Mouse (Mus musculus) limb, embryonic 12.5 days (tissue): ENCODE results near the gene Wipf2. TPM values are rescaled to one million over a fixed set of nuclear protein-coding genes. Genes with fewer than 3 reads are reported as not detected.

ENCODE experiments used
- ATAC-seq: fragments of 200-750 bp; cut with Nextera tagmentation; 2 replicates; pipeline ENCODE4 v1.8.0; 2017; ENCODE audit warnings: low read depth, moderate TSS enrichment; ENCODE audit not compliant: insufficient number of reproducible peaks, insufficient read depth, low FRiP score, low TSS enrichment
- H3K27ac ChIP-seq: fragments of 300-500 bp; sonication (generic); 2 replicates; pipeline ENCODE4 v1.5.1; 2016; ENCODE audit warnings: mild to moderate bottlenecking, moderate library complexity
- H3K27me3 ChIP-seq: fragments of 300-500 bp; sonication (generic); 2 replicates; pipeline ENCODE4 v1.6.1; 2016; ENCODE audit warnings: mild to moderate bottlenecking, moderate library complexity
- H3K36me3 ChIP-seq: fragments of 300-500 bp; sonication (generic); 2 replicates; pipeline ENCODE4 v1.6.1; 2016; ENCODE audit warnings: mild to moderate bottlenecking, moderate library complexity
- H3K4me1 ChIP-seq: fragments of 300-500 bp; sonication (generic); replicated peaks from 2 replicates; pipeline ENCODE4 v1.6.1; 2016
- H3K4me2 ChIP-seq: fragments of 300-500 bp; sonication (generic); 2 replicates; pipeline ENCODE4 v1.6.1; 2016; ENCODE audit warnings: mild to moderate bottlenecking, moderate library complexity
- H3K4me3 ChIP-seq: fragments of 300-500 bp; sonication (generic); replicated peaks from 2 replicates; pipeline ENCODE4 v1.5.1; 2016; ENCODE audit warnings: mild to moderate bottlenecking
- H3K9ac ChIP-seq: fragments of 300-500 bp; sonication (generic); replicated peaks from 2 replicates; pipeline ENCODE4 v1.6.1; 2016; ENCODE audit warnings: mild to moderate bottlenecking, moderate library complexity
- H3K9me3 ChIP-seq: fragments of 300-500 bp; sonication (generic); 2 replicates; pipeline ENCODE4 v1.6.1; 2016; ENCODE audit warnings: mild to moderate bottlenecking, moderate library complexity
- WGBS: fragments of 180-500 bp; shearing (Covaris S2); methylation state at CpG from one replicate; pipeline ENCODE4 v1.1.7; 2016; 5-methylcytosine and 5-hydroxymethylcytosine counted together
- polyA plus RNA-seq: library from polyadenylated mRNA; unstranded; fragments of >200 nt; fragmentation: Nextera tagmentation; extraction: Ambion mirVana; gene quantifications from 2 replicates; pipeline ENCODE4 v1.2.1, GENCODE M21; 2016

Wipf2 gene
- polyA plus RNA-seq, 1 experiment from 2014 or later: 5.8 TPM

DNA sequence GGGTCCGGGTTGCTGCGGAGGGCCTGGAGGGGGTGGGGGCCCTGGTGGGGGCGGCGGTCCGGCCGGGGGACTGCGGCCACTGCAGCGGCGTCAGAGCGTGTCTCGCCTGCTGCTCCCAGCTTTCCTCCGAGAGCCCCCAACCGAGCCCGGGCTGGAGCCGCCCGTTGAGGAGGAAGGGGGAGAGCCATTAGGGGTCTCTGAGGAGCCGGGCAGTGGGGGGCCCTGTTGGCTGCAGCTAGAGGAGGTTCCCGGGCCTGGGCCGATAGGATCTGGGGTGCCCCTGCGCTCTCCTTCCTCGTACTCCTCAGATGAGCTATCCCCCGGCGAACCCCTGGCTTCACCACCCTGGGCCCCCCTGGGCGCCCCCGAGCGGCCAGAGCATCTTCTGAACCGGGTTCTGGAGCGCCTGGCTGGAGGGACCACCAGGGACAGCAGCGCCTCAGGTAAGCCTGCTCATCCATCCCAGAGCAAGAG is 26.2 kb upstream of the Wipf2 start:
- Histone ChIP-seq H3K9ac (peak overlapping the region; percentile 72), H3K4me1 (peaks cover 20% of the 10 kb centered on the region), H3K36me3 (peaks cover 26% of the 10 kb centered on the region), H3K4me2 (peak overlapping the region; percentile 99), H3K27me3 (peaks cover 36% of the 10 kb centered on the region), H3K9me3 (no peaks in the 10 kb centered on the region), H3K4me3 (peak overlapping the region; percentile 80), H3K27ac (0 out of 2 replicates have a peak overlapping the region, but pooled peaks have one; percentile 62)
- peak; percentile 45 for ATAC-seq
- WGBS: 1% methylated on average over 29 of the region's 29 CpGs

DNA sequence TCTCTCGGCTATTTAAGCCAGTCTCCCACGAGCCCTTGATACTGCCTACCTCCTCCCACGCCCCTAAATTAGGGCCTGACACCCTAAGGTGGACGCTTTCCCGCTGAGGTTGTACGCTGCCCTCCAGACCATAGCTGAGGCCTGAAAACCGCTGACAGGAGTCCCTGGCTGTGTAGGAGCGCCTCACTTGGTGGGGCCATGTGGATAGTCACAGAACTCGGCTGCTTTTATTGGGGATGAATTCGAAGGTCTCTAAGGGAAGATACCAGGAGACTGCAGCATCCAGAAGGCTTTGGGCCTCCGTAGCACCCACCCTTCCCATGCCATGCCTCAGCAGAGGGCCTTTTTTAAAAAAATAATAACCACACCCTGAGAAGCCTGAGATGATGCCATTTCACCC is 25.5 kb upstream of the Wipf2 start:
- Histone ChIP-seq H3K4me2 (peak overlapping the region; percentile 99), H3K9me3 (no peaks in the 10 kb centered on the region), H3K36me3 (peaks cover 20% of the 10 kb centered on the region), H3K4me3 (peak overlapping the region; percentile 80), H3K4me1 (peaks cover 20% of the 10 kb centered on the region), H3K27ac (no peak overlapping the region), H3K27me3 (peaks cover 36% of the 10 kb centered on the region), H3K9ac (peak overlapping the region; percentile 72; the same call in 1 of the 2 replicates)
- 45% methylated on average over 11 of the region's 11 CpGs for WGBS
- no peak for ATAC-seq

DNA sequence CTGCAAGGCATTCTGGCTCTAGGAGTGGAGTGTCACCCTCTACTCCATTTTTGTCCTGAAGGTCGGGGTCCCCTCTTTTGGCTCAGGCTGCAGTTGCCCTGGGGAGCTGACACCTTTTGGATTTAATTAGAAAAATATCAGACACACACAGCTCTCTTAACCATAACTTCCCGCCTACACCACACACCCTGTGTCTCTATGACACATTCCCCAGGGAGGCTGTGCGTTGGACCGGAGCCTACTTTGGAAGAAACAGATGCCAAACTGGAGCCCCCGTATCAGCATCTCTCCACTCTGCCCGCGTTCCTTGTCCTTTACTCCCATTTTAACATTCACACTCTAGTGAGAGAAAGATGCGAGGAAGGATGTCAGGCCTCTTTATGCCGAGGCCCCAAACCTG is 24.9 kb upstream of the Wipf2 start:
- no peak overlapping the region for H3K27ac ChIP-seq
- peaks cover 36% of the 10 kb centered on the region for H3K27me3 ChIP-seq
- no peak overlapping the region for H3K9ac ChIP-seq
- peaks cover 14% of the 10 kb centered on the region for H3K36me3 ChIP-seq
- 0 out of 2 replicates have a peak overlapping the region, but pooled peaks have one; percentile 99 for H3K4me2 ChIP-seq
- no peaks in the 10 kb centered on the region for H3K9me3 ChIP-seq
- no peak overlapping the region for H3K4me3 ChIP-seq
- ATAC-seq: no peak
- H3K4me1 ChIP-seq: peaks cover 20% of the 10 kb centered on the region
- WGBS: 74% methylated on average over 9 of the region's 9 CpGs

DNA sequence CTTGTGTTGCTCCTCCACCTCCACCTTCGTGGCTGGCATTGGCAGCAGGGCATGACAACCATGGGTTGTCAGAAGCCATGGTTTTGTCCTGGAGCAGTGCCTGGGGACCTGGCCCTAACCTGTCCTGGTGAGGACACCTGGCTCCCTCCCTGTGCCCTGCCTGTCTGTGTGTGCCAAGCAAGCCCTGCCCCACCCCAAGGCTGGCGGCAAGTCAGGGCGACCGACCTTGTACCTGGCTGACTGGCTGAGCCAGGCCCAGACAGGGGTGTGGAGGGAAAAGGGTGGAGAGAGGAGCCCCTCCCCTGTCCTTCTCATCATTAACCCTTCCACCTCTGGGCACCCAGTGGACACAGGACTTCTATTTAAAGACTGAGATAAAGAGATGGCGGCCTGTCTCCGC is 24.0 kb upstream of the Wipf2 start:
- H3K9me3 ChIP-seq: no peaks in the 10 kb centered on the region
- H3K27ac ChIP-seq: no peak overlapping the region
- no peak overlapping the region for H3K9ac ChIP-seq
- peaks cover 36% of the 10 kb centered on the region for H3K27me3 ChIP-seq
- peaks cover 20% of the 10 kb centered on the region for H3K4me1 ChIP-seq
- no peak for ATAC-seq
- H3K4me2 ChIP-seq: no peak overlapping the region
- 43% methylated on average over 6 of the region's 6 CpGs for WGBS
- H3K36me3 ChIP-seq: peaks cover 6% of the 10 kb centered on the region; the same call in 1 of the 2 replicates
- no peak overlapping the region for H3K4me3 ChIP-seq

DNA sequence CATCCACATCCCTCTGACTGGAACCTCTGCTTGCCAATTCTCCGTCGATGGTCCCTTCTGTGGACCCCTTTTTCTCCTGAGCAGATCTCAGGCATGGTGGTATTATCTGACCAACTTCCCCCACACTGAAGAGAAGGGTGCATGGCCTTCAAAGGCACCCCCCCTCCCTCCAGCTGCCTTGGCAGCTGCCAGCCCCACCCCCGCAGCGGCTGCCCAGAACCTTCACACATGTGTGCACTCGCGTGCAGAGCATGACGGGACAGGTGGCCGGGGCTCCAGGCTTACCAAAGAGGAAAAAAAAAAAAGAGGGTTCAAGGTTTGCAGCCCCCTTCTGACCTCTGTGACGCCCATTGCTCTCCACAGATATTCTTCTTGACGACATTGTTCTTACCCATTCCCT is 23.5 kb upstream of the Wipf2 start:
- no peak overlapping the region for H3K4me3 ChIP-seq
- H3K9ac ChIP-seq: no peak overlapping the region
- H3K36me3 ChIP-seq: peaks cover under 1% of the 10 kb centered on the region; the same call in 1 of the 2 replicates
- no peaks in the 10 kb centered on the region for H3K9me3 ChIP-seq
- ATAC-seq: no peak
- H3K27me3 ChIP-seq: peaks cover 36% of the 10 kb centered on the region
- 53% methylated on average over 10 of the region's 10 CpGs for WGBS
- H3K4me2 ChIP-seq: no peak overlapping the region
- no peak overlapping the region for H3K27ac ChIP-seq
- H3K4me1 ChIP-seq: peaks cover 15% of the 10 kb centered on the region

DNA sequence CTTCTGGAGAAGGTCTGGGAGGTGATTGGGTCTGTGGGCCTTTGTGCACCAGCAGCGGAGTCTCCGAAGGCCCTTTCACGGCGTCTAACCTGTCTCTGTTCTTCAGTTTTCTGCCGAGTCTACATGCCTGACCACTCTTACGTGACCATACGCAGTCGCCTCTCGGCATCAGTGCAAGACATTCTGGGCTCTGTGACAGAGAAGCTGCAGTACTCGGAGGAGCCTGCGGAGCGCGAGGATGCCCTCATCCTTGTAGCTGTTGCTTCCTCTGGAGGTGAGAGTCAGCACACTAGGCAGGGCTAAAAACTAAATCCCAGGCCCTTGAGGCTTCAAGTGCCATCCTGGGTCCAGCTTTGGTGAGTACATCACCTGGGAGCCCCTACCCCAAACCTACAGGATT is 17.4 kb upstream of the Wipf2 start:
- peaks cover 20% of the 10 kb centered on the region for H3K4me1 ChIP-seq
- H3K27ac ChIP-seq: no peak overlapping the region
- no peak overlapping the region for H3K4me2 ChIP-seq
- H3K27me3 ChIP-seq: 0 out of 2 replicates have a peak, but pooled peaks cover 4% of the 10 kb centered on the region
- no peak overlapping the region for H3K9ac ChIP-seq
- ATAC-seq: no peak
- H3K9me3 ChIP-seq: no peaks in the 10 kb centered on the region
- WGBS: 59% methylated on average over 13 of the region's 13 CpGs
- H3K4me3 ChIP-seq: no peak overlapping the region
- no peaks in the 10 kb centered on the region for H3K36me3 ChIP-seq

DNA sequence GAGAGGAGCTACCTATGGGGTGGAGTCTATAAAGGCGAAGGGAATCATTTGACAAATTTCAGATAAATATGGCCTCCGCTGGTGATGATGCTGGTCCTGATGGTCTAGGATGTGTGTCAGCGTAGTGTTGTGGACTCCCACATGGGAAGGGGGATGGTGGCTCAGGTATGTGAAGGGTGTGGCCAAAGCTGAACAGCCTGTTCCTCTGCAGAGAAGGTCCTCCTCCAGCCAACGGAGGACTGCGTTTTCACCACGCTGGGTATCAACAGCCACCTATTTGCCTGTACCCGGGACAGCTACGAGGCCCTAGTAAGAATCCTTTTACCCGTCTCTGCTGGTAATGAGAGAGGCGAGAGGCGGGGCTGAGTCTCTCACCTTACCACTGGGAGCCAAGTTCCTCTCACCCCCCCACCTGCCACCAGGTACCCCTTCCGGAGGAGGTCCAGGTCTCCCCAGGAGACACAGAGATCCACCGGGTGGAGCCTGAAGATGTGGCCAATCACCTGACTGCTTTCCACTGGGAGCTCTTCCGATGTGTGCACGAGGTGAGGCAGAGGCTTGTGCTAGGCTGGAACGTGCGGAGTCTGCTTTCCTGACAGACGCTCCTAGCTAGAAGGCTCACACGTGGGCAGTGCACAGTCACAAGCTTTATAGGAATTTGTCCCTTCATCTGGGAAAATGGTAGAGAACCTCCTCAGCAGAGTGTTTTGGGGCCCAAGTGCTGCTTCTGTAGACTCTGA is 16.4 kb upstream of the Wipf2 start:
- Histone ChIP-seq H3K27me3 (0 out of 2 replicates have a peak, but pooled peaks cover 4% of the 10 kb centered on the region), H3K36me3 (no peaks in the 10 kb centered on the region), H3K4me3 (no peak overlapping the region), H3K9ac (no peak overlapping the region), H3K27ac (0 out of 2 replicates have a peak overlapping the region, but pooled peaks have one; percentile 14), H3K9me3 (no peaks in the 10 kb centered on the region), H3K4me2 (no peak overlapping the region), H3K4me1 (peaks cover 23% of the 10 kb centered on the region)
- WGBS: 55% methylated on average over 19 of the region's 19 CpGs
- no peak for ATAC-seq

DNA sequence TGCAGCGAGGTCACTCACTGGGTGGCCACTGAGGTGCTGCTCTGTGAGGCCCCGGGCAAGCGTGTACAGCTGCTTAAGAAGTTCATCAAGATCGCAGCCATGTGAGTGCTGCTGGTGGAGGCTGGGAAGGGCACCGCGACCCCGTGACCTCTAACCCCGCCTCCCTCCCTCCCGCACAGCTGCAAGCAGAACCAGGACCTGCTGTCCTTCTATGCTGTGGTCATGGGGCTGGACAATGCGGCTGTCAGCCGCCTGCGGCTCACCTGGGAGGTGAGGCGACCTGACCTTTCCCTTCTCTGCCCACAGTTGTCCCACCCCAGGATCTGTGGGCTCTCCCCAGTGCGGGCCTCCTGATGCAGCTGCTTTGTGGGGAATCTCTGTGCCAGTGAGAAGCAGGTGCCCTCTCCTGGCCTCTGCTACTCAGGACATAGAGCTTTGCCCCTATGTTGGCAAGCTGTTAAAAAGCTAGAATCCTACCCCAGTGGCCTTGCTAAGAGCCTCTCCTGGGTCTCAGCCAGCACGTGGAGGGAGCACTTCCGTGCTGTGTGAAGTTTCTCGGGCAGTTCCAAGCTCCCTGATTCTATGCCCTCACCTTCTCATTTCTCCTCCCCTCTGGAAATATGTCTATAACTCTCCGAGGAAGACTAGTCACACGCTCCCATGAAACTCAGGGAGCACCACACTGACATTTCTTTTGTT is 14.1 kb upstream of the Wipf2 start:
- H3K4me2 ChIP-seq: peak overlapping the region; percentile 28
- H3K9ac ChIP-seq: no peak overlapping the region
- ATAC-seq: no peak
- no peaks in the 10 kb centered on the region for H3K9me3 ChIP-seq
- H3K27me3 ChIP-seq: 0 out of 2 replicates have a peak, but pooled peaks cover 4% of the 10 kb centered on the region
- H3K4me1 ChIP-seq: peaks cover 38% of the 10 kb centered on the region
- H3K4me3 ChIP-seq: no peak overlapping the region
- H3K27ac ChIP-seq: no peak overlapping the region
- WGBS: 12% methylated on average over 19 of the region's 19 CpGs
- no peaks in the 10 kb centered on the region for H3K36me3 ChIP-seq

DNA sequence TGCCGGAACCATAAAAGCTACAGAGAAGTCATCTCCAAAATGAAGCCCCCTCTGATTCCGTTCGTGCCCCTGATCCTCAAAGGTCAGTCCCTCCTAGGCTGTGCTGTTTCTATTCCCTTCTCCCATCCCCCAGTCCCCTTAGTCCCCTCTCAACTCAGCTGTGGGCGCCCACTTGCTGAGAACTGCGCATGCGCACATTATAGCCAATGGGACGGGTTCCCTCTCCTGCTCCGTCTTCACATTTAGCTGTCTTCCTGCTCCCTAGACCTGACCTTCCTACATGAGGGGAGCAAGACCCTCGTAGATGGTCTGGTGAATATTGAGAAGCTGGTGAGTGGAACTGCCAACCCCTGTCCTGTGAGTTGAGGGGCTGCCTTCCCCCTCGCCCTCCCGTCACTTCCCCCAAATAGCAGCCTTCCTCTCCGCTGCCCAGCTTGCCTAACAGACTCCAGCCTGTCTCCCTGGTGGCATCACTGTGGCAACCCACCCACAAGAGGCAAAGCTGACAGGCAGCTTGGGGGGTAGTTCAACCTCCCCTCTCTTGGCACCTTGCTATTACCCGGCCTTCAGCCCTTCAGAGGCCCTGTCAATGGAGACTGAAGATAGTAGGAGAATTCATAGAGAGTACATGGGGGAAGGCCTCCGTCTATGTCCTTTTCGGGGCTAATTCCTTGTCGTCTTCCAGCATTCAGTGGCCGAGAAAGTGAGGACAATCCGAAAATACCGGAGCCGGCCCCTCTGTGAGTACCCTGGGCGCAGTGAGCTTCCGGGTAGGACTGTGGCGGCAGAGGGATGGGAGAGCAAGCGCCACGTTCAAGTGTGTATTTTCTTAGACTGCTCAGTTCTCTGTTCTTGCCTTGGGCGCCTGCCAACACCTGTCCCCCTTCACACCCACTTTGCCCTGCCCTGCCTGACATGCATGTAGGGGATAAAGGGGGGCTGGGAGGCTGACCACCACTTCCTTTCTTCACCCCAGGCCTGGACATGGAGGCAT is 13.0 kb upstream of the Wipf2 start:
- H3K36me3 ChIP-seq: no peaks in the 10 kb centered on the region
- no peak for ATAC-seq
- no peak overlapping the region for H3K27ac ChIP-seq
- 0 out of 2 replicates have a peak, but pooled peaks cover 4% of the 10 kb centered on the region for H3K27me3 ChIP-seq
- peaks cover 38% of the 10 kb centered on the region for H3K4me1 ChIP-seq
- no peak overlapping the region for H3K4me3 ChIP-seq
- WGBS: 67% methylated on average over 26 of the region's 26 CpGs
- H3K4me2 ChIP-seq: 0 out of 2 replicates have a peak overlapping the region, but pooled peaks have one; percentile 8
- H3K9me3 ChIP-seq: no peaks in the 10 kb centered on the region
- H3K9ac ChIP-seq: no peak overlapping the region

DNA sequence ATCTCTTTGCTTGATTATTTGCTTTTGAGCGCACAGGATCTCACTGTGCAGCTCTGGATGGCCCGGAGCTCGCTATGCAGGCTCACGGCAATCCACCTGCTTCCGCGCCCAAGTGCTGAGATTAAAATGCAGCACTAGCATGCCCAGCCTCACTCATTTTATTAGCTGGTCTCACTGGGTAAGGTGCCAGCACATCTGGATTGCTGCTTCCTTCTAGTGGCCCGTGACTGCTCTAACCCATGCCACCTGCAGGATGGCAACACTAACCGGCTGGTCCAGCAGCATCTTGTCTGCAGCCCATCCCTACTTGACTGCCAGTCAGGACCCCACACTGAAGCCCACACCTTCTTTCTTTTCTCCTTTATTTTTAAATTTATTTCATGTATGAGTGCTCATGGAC is 9.3 kb upstream of the Wipf2 start:
- no peak overlapping the region for H3K27ac ChIP-seq
- WGBS: 90% methylated on average over 8 of the region's 8 CpGs
- H3K27me3 ChIP-seq: 0 out of 2 replicates have a peak, but pooled peaks cover 4% of the 10 kb centered on the region

More for the DNA sequence above, 9.3 kb upstream of the Wipf2 start:
- Histone ChIP-seq H3K9ac (no peak overlapping the region), H3K9me3 (no peaks in the 10 kb centered on the region), H3K4me1 (peaks cover 35% of the 10 kb centered on the region), H3K4me2 (no peak overlapping the region), H3K4me3 (no peak overlapping the region), H3K36me3 (no peaks in the 10 kb centered on the region)
- ATAC-seq: no peak
